Mouse (Mus musculus) neural tube, embryonic 11.5 days (tissue): ENCODE results near the gene Kat14. TPM values are rescaled to one million over a fixed set of nuclear protein-coding genes. Genes with fewer than 3 reads are reported as not detected.

Source experiments
- ATAC-seq: fragments of 200-750 bp; cut with Nextera tagmentation; 2 replicates; pipeline ENCODE4 v1.8.0; 2017; ENCODE audit warnings: moderate number of reproducible peaks, mild to moderate bottlenecking, moderate TSS enrichment, moderate library complexity; ENCODE audit not compliant: insufficient read depth, low FRiP score, low TSS enrichment
- DNase-seq: peaks from one replicate; pipeline ENCODE4 v3.0.0-alpha.2; 2015; ENCODE audit warnings: low spot score
- H3K27ac ChIP-seq: fragments of 300-500 bp; sonication (generic); 2 replicates; pipeline ENCODE4 v1.5.1; 2014; ENCODE audit warnings: low read depth, mild to moderate bottlenecking, low read length
- H3K27me3 ChIP-seq: fragments of 300-500 bp; sonication (generic); 2 replicates; pipeline ENCODE4 v1.6.1; 2014; ENCODE audit warnings: mild to moderate bottlenecking, low read length, mixed read lengths; ENCODE audit not compliant: control insufficient read depth, insufficient read depth
- H3K36me3 ChIP-seq: fragments of 300-500 bp; sonication (generic); 2 replicates; pipeline ENCODE4 v1.6.1; 2014; ENCODE audit warnings: mild to moderate bottlenecking, low read length, moderate library complexity, mixed read lengths; ENCODE audit not compliant: control insufficient read depth, insufficient read depth
- H3K4me1 ChIP-seq: fragments of 300-500 bp; sonication (generic); 2 replicates; pipeline ENCODE4 v1.6.1; 2014; ENCODE audit warnings: low read length, mixed read lengths; ENCODE audit not compliant: control insufficient read depth, insufficient read depth
- H3K4me2 ChIP-seq: fragments of 300-500 bp; sonication (generic); 2 replicates; pipeline ENCODE4 v1.6.1; 2014; ENCODE audit warnings: low read depth, mild to moderate bottlenecking, moderate library complexity
- H3K4me3 ChIP-seq: fragments of 300-500 bp; sonication (generic); 2 replicates; pipeline ENCODE4 v1.5.1; 2014; ENCODE audit warnings: low read depth, low read length
- H3K9ac ChIP-seq: fragments of 300-500 bp; sonication (generic); 2 replicates; pipeline ENCODE4 v1.6.1; 2014; ENCODE audit warnings: mild to moderate bottlenecking, low read length
- H3K9me3 ChIP-seq: fragments of 300-500 bp; sonication (generic); 2 replicates; pipeline ENCODE4 v1.6.1; 2016; ENCODE audit warnings: low read length; ENCODE audit not compliant: control insufficient read depth
- WGBS: fragments of 180-500 bp; shearing (Covaris S2); extraction: QIAGEN DNeasy Blood & Tissue Kit; methylation state at CpG from one replicate; pipeline ENCODE4 v1.1.7; 2014; 5-methylcytosine and 5-hydroxymethylcytosine counted together
- polyA plus RNA-seq: library from polyadenylated mRNA; unstranded; fragments of >200 nt; fragmentation: Nextera tagmentation; extraction: Ambion mirVana; gene quantifications from 2 replicates; pipeline ENCODE4 v1.2.1, GENCODE M21; 2014

Kat14 gene
- polyA plus RNA-seq, 1 experiment from 2014 or later, result 41.1 TPM

DNA sequence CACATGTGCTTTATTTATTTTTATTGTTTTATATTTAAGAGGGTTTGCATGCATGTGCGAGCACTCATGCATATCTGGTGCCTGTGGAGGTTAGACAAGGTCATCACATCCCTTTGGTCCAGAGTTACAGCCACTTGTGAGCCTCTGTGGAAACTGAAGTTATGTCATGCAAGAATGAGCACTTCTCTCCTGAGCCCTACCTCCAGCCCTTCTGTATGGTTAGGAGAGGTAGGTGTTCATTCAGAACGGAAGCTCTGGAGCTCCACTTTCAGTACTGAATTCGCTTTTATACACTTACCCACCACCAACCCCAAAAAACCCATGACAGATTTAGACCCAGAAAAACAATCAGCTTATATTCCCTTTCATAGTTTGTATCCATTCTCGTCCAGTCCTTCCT is 2.8 kb downstream of the Kat14 start:
- Histone ChIP-seq H3K9ac (no peak overlapping the region), H3K27ac (no peak overlapping the region), H3K4me1 (peaks cover 5% of the 10 kb centered on the region; the same call in 1 of the 2 replicates), H3K4me3 (no peak overlapping the region), H3K9me3 (no peaks in the 10 kb centered on the region), H3K27me3 (no peaks in the 10 kb centered on the region), H3K36me3 (peaks cover 7% of the 10 kb centered on the region; the same call in 1 of the 2 replicates), H3K4me2 (no peak overlapping the region)
- WGBS, result 88% methylated on average over 4 of the region's 4 CpGs
- ATAC-seq (no peak), DNase-seq (no peak)

DNA sequence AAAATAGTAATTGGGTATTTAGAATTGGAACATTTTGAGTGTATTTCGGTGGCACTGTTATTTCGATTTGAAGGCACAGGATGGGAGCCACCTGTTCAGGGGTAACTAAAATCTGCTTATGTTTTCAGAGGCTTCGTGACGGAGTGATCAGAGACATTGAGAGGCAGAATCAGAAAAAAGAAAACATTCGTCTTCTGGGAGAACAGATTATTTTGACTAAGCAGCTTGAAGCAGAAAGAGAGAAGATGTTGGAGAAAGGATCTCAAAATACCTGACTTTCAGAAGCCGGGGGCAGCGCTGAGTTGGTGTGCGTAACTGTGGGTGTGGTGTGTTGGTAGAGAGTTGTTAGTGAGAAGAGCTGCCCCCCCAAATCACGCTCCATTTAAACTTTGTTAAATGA is 4.3 kb downstream of the Kat14 start:
- DNase-seq (no peak), ATAC-seq (no peak)
- Histone ChIP-seq H3K9me3 (no peaks in the 10 kb centered on the region), H3K36me3 (peaks cover 7% of the 10 kb centered on the region; the same call in 1 of the 2 replicates), H3K9ac (no peak overlapping the region), H3K27me3 (no peaks in the 10 kb centered on the region), H3K4me1 (peaks cover 5% of the 10 kb centered on the region; the same call in 1 of the 2 replicates), H3K27ac (no peak overlapping the region), H3K4me2 (no peak overlapping the region), H3K4me3 (no peak overlapping the region)
- WGBS, result 93% methylated on average over 9 of the region's 9 CpGs

DNA sequence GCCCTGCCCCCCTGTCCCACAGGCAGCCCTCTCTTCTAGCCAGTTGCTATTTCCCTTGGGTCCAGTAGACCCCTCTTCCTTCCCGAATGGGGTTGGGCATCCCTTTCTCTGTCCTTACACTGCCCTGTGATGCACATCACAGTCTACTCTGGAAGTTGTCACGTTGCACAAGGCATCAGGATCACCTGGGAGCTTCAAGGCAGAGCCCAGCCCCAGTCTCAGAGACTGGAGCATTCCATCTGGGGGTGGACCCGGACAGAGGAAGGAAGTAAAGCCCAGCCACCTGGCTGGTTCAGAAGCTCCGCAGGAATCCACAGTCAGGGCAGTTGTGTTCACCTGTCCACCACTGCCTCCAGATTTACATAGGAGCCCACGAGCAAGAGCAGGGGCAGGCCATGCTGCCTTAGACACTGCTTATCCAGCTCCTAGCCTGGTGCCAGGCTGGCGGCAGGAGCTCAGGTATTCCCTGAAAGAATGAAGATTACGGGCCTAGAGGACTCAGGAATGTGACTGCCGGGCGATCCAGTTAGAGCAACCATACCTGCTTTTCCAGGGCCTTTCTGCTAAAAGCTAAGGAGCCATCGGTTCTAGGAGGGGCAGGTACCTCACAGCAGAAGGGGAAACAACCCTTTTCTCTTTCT is 6.4 kb downstream of the Kat14 start:
- no peak overlapping the region for H3K4me2 ChIP-seq
- H3K9ac ChIP-seq, result no peak overlapping the region
- peaks cover under 1% of the 10 kb centered on the region; the same call in 1 of the 2 replicates for H3K4me1 ChIP-seq
- H3K9me3 ChIP-seq, result no peaks in the 10 kb centered on the region
- ATAC-seq (no peak), DNase-seq (no peak)
- H3K27ac ChIP-seq, result no peak overlapping the region
- H3K36me3 ChIP-seq, result peaks cover 9% of the 10 kb centered on the region; the same call in 1 of the 2 replicates
- WGBS, result 89% methylated on average over 10 of the region's 10 CpGs
- no peaks in the 10 kb centered on the region for H3K27me3 ChIP-seq
- no peak overlapping the region for H3K4me3 ChIP-seq

DNA sequence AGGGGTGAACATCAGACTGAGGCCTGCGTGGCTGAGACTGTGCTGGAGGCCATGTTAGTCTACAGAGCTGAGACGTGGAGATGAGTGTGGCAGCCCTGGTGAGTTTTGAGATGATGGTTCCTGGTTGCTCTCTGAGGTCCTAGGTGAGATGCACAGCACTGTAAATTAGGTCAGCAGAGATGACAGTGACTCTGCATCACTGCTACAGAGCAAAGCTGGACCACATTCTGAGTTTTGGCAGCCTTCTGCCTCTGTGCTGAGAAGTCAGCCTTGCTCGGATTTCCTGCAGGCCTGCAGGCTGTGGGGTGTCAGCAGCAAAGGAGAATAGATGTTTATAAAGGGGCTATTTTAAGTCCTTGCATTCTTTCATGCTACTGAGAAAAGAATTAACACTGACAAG is 12.5 kb downstream of the Kat14 start:
- ATAC-seq, result no peak
- H3K36me3 ChIP-seq, result peaks cover 4% of the 10 kb centered on the region; the same call in 1 of the 2 replicates
- DNase-seq, result no peak
- 94% methylated on average over 3 of the region's 3 CpGs for WGBS
- no peaks in the 10 kb centered on the region for H3K4me1 ChIP-seq
- no peak overlapping the region for H3K4me3 ChIP-seq
- no peaks in the 10 kb centered on the region for H3K27me3 ChIP-seq
- H3K4me2 ChIP-seq, result no peak overlapping the region
- H3K27ac ChIP-seq, result no peak overlapping the region
- no peak overlapping the region for H3K9ac ChIP-seq
- H3K9me3 ChIP-seq, result no peaks in the 10 kb centered on the region

DNA sequence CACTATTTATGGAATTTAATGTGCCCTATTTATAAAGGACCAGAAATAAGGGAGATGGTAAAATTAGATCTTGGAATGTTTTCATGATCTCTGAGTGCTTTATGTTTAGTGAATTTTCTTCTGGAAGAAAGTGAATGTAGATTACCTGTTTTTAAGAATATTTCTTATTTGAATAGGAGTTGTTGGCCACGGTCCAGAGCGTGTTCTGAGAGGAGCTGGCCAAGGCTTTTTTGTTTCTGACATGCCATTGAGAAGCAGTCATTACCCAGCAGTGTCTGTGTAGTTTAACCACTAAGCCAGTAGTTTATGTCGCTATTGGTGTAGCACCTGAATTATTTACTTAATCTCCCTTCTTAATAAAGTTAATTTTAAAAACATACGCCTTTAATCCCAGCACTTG is 13.0 kb downstream of the Kat14 start:
- ATAC-seq (no peak), DNase-seq (no peak)
- Histone ChIP-seq H3K27ac (no peak overlapping the region), H3K4me3 (no peak overlapping the region), H3K9ac (no peak overlapping the region), H3K4me2 (no peak overlapping the region), H3K4me1 (no peaks in the 10 kb centered on the region), H3K36me3 (peaks cover 4% of the 10 kb centered on the region; the same call in 1 of the 2 replicates), H3K9me3 (no peaks in the 10 kb centered on the region), H3K27me3 (no peaks in the 10 kb centered on the region)
- 96% methylated on average over 4 of the region's 4 CpGs for WGBS

DNA sequence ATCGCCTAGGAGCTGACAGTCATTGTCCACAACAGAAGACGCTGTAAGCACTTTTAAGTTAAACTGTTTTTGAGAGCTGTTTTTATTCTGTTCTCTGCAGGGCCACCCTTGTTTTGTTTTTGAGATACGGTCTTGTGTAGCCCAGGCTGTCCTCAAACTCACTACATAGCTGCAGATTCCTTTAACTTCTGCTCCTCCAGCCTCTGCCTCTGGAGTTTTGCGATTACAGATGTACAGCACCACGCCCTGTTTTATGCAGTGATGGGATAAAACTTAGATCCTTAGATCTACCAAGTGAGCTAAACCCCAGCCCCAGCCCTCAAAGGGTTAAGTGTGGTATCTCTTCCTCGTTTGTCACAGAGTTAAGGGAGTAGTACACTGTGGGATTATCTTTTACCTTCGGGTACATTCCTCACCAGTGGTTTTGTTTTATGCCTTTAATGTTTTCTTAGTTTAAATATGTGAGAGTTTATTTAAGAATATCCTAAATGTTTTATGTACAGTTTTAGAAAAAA is 13.9 kb downstream of the Kat14 start:
- no peak for DNase-seq
- 87% methylated on average over 7 of the region's 7 CpGs for WGBS
- Histone ChIP-seq H3K4me1 (no peaks in the 10 kb centered on the region), H3K9me3 (no peaks in the 10 kb centered on the region), H3K4me3 (no peak overlapping the region), H3K27me3 (no peaks in the 10 kb centered on the region), H3K36me3 (peaks cover 4% of the 10 kb centered on the region; the same call in 1 of the 2 replicates), H3K27ac (no peak overlapping the region), H3K9ac (no peak overlapping the region), H3K4me2 (no peak overlapping the region)
- ATAC-seq, result no peak

DNA sequence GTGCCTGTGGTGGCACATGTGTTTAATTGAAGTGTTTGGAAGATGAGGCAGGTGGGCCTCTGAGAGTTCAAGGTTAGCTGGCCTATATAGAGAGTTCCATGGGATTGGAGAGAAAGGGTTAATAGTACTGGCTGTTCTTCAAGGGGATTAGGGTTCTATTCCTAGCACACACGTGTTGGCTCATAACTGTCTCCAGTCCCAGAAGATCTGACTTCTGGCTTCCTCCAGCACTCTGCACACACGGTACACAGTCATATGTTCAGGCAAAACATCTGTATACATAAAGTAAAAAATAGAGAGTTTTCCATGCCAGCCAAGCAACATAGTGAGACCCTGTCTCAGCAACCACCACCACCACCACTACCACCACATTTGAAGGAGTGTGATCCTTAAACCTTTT is 17.5 kb downstream of the Kat14 start:
- Histone ChIP-seq H3K27ac (no peak overlapping the region), H3K4me1 (no peaks in the 10 kb centered on the region), H3K4me2 (no peak overlapping the region), H3K27me3 (no peaks in the 10 kb centered on the region), H3K4me3 (no peak overlapping the region), H3K36me3 (peaks cover 15% of the 10 kb centered on the region), H3K9ac (no peak overlapping the region), H3K9me3 (no peaks in the 10 kb centered on the region)
- DNase-seq (no peak), ATAC-seq (no peak)
- WGBS, result 83% methylated on average over 2 of the region's 2 CpGs

DNA sequence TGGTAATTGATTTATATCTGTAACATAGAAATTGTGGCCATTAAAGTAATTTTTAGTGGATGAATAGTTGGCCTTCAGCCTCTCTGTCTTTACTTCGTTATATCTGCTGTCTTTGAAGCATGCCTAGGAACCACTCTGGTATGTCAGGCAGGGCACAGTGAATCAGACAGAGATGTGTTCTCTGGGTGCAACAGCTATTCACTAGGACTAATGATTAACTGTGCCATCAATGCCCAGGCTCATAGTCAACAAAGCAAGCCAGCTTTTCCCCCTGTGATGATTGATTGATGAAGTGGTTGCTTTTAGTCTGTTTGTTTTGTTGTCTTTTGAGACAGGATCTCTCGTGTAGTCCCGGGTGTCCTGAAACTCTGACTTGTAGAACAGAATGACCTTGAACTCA is 19.6 kb downstream of the Kat14 start:
- no peak overlapping the region for H3K4me2 ChIP-seq
- H3K4me3 ChIP-seq, result no peak overlapping the region
- H3K9ac ChIP-seq, result no peak overlapping the region
- no peak for DNase-seq
- ATAC-seq, result no peak
- peaks cover 13% of the 10 kb centered on the region for H3K36me3 ChIP-seq
- H3K27me3 ChIP-seq, result no peaks in the 10 kb centered on the region
- H3K9me3 ChIP-seq, result no peaks in the 10 kb centered on the region
- H3K27ac ChIP-seq, result no peak overlapping the region
- WGBS, result 59% methylated on average over 3 of the region's 3 CpGs
- no peaks in the 10 kb centered on the region for H3K4me1 ChIP-seq

DNA sequence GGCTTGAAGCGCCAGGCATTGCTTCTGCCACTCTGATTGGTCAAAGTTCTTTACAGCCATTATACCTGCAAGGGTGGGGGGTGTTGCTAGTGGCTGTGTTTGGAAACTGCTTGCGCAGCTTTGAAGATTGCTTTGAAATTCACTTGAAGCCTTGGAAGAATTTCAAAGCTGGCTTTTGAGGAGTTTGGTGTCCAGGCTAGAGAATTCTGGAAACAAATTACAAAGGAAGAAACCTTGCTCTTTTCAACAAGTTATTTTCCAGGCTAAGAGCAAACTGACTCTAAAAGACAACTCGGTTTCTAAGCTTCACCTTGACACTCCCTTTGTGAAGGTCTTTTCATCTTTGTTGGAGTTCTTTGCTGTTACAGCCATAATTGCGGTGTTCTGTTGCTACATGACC is 30.7 kb downstream of the Kat14 start:
- H3K27me3 ChIP-seq, result no peaks in the 10 kb centered on the region
- no peaks in the 10 kb centered on the region for H3K4me1 ChIP-seq
- peaks cover 16% of the 10 kb centered on the region for H3K36me3 ChIP-seq
- WGBS, result 87% methylated on average over 4 of the region's 4 CpGs
- no peak overlapping the region for H3K9ac ChIP-seq
- no peak for ATAC-seq
- H3K4me2 ChIP-seq, result no peak overlapping the region
- no peak for DNase-seq
- H3K4me3 ChIP-seq, result no peak overlapping the region
- H3K9me3 ChIP-seq, result no peaks in the 10 kb centered on the region
- no peak overlapping the region for H3K27ac ChIP-seq
